Mouse (Mus musculus) limb, embryonic 15.5 days (tissue): ENCODE data around the gene Gm16430. TPM values are rescaled to one million over a fixed set of nuclear protein-coding genes. Genes with fewer than 3 reads are reported as not detected.
"Not testable (repeated sequence)": the region's sequence is repeated elsewhere in the genome, so short reads cannot be mapped to it uniquely, and the experiment has no call there.

ENCODE experiments used
- ATAC-seq: fragments of 200-750 bp; cut with Nextera tagmentation; 2 replicates; pipeline ENCODE4 v1.8.0; 2017; ENCODE audit warnings: low read depth, moderate TSS enrichment; ENCODE audit not compliant: insufficient number of reproducible peaks, low FRiP score, low TSS enrichment
- H3K27ac ChIP-seq: fragments of 300-500 bp; sonication (generic); 2 replicates; pipeline ENCODE4 v1.5.1; 2015; ENCODE audit warnings: moderate library complexity, mild to moderate bottlenecking, inconsistent platforms
- H3K27me3 ChIP-seq: fragments of 300-500 bp; sonication (generic); 2 replicates; pipeline ENCODE4 v1.6.1; 2015; ENCODE audit warnings: inconsistent platforms
- H3K36me3 ChIP-seq: fragments of 300-500 bp; sonication (generic); 2 replicates; pipeline ENCODE4 v1.6.1; 2015; ENCODE audit warnings: inconsistent platforms
- H3K4me1 ChIP-seq: fragments of 300-500 bp; sonication (generic); 2 replicates; pipeline ENCODE4 v1.6.1; 2015; ENCODE audit warnings: inconsistent platforms
- H3K4me2 ChIP-seq: fragments of 300-500 bp; sonication (generic); 2 replicates; pipeline ENCODE4 v1.6.1; 2015; ENCODE audit warnings: mild to moderate bottlenecking, inconsistent platforms
- H3K4me3 ChIP-seq: fragments of 300-500 bp; sonication (generic); 2 replicates; pipeline ENCODE4 v1.5.1; 2015; ENCODE audit warnings: mild to moderate bottlenecking, inconsistent platforms
- H3K9ac ChIP-seq: fragments of 300-500 bp; sonication (generic); 2 replicates; pipeline ENCODE4 v1.6.1; 2015; ENCODE audit warnings: inconsistent platforms
- H3K9me3 ChIP-seq: fragments of 300-500 bp; sonication (generic); 2 replicates; pipeline ENCODE4 v1.6.1; 2016; ENCODE audit warnings: inconsistent platforms
- WGBS: fragments of 180-500 bp; shearing (Covaris S2); methylation state at CpG from one replicate; pipeline ENCODE4 v1.1.7; 2015; 5-methylcytosine and 5-hydroxymethylcytosine counted together
- polyA plus RNA-seq: library from polyadenylated mRNA; unstranded; fragments of >200 nt; fragmentation: Nextera tagmentation; extraction: Ambion mirVana; gene quantifications from 2 replicates; pipeline ENCODE4 v1.2.1, GENCODE M21; 2015

Gene Gm16430
- not detected in 2 replicates for polyA plus RNA-seq

DNA sequence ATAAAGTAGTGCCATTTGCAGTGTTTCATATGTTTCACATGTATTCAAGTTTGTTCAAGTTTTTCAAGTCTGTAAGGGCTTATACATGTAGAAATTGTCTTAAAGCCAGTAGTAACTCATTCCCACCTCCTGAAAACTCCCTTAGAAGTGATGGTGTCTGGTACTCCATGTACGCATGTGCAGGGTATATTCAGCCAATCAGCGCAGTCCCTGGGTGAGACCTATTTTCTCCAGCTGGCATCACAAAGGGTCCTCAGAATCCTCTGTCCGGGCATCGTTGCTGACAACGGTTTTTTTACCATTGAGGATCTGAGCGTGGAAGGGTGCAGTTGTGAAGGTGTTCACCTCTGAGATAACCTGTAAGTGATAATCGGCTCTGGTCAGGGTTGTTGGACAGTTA, at the start of gene Gm16430:
Gene Gm16430 (plus strand): TSS at position 301 of the 400 bp plus-strand sequence.
- not testable (repeated sequence) for H3K4me1 ChIP-seq, H3K4me2 ChIP-seq, ATAC-seq, H3K9ac ChIP-seq, H3K27me3 ChIP-seq, H3K27ac ChIP-seq, H3K9me3 ChIP-seq, H3K36me3 ChIP-seq, H3K4me3 ChIP-seq
- no CpG with 5 or more reads among the region's 7 CpGs for WGBS

Other genes starting within 250 kb of the Gm16430 start
- gene Gm16405, start 91.0 kb upstream of the Gm16430 start, polyA plus RNA-seq = not detected in 2 replicates